Mouse (Mus musculus): Measurements from ENCODE around the gene Sf3a2.

DNA sequence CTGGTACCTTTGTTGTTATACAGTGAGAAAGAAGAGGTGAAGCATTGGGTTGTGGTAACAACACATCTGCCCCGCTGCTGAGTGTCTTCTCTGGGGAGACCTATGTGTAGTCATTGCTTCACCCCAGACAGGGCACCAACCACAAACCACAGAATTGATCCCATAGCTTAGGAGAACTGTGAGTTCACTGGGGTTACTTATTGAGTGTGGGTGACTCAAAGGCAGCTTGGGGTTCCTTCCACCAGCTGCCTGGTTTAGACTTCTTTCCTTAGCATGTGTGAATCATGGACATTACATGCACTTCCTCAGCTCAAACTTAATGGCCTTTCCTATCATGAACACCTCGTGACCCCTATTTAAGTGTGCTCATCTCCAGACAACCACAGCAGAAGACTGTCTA, 34.5 kb upstream of the Sf3a2 start:
- TF ChIP-seq CTCF (IDR thresholded peaks at IDR 0.05; ENCODE audit: extremely low read depth, insufficient read length, insufficient replicate concordance, low read depth, low read length) = no peak
- no peak for TF ChIP-seq POLR2A (IDR thresholded peaks at IDR 0.05; ENCODE audit: low read depth, low read length)
